Mouse (Mus musculus): ENCODE measurements around the gene Celf1.

Gene Celf1

DNA sequence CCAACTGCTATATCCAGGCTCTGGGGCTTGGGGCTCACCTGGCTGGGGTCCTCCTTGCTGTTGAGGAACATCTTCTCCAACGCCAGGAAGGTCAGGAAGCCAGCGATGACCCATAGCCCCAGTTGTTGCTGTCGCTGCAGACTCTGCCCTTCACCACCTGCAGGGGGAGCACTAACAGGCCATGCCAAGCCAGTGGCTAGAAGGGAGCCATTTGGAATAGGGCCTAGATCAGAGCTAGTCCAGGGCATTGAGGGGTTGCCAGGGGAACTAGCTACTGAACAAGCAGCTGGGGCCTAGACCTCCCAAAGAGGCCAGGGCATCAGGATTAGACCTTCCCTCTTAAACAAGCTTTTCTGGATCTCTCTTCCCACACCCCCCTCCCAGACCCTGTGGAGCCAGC is 125.4 kb downstream of the Celf1 start:
- DNase-seq, result peak; percentile 94

DNA sequence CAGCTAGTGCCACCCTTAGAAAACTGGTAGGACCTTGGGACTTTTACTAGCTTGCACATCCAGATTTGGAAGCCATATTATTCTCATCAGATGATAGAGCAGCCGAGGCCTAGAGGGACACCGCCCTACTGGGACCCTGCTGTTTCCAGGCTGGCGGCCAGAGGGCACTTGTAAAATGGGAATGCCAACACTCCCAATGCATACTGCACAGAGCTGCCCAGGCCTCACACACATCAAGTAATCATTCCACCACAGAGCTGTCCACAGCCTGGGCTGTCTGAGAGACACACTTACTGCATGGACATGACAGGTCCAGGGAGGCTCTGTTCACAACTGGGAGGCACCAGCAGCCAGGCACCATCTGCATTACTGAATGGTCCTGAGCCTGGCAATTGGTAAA is 126.3 kb downstream of the Celf1 start:
- peak; percentile 93 for DNase-seq

DNA sequence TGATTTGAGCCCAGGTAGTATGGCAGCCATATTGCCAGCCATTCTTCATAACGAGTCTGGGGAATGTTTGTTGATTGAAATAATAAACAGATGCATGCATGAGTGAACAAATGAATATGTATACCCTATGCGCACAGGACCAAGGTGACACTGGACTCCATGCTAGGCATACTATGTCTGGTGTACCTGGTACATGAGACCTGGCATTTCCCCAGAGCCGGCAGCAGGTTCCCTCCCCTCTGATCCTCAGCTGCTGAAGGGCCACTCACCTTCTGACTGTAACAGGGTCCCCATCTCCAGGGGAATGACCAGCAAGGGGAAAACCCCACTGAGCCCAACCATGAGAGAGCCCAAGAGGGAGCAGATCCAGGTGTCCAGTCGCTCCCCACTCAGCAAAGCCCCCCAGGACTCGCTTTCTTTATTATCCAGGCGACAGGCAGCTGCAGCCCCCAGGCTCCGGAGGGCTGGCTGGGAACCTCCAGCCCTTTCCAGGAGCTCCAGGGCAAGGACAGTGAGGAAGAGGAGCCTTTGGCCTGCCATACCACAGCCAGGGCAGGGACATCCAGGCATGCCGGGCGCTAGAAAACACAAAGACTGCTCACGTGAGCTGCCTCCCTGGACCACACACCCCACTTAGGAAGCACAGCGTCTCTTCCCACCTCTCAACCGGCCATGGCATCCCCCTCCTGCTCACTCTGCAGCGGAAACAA is 128.1 kb downstream of the Celf1 start:
- peak; percentile 93 for DNase-seq

DNA sequence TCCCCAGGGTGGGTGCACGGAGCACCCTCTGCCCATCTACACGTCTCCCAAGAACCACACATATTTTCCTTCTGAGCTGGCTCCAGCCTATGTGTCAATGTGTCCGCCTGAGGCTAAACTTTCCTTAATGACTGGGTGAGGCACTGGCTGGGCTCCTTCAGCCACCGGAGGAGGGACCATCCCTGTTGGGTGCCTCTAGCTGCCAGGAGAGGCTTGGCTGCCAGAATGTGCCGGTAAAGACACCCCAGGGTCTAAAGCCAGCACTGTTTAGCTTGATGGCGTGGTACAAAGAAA is 128.6 kb downstream of the Celf1 start:
- DNase-seq, result peak; percentile 95
